Mouse (Mus musculus): ENCODE data around the gene Stc2.

The Stc2 gene

GRCm38 (mm10) chr11:31366827-31367226 is 3.0 kb downstream of the Stc2 start:
- in situ Hi-C loops (cut with MboI, MseI), result no loop called here

GRCm38 (mm10) chr11:31366421-31366820 is 3.5 kb downstream of the Stc2 start:
- in situ Hi-C loops (cut with MboI, MseI), result no loop called here

- in situ Hi-C loops (cut with MboI, MseI), result no loop called here
Observed at GRCm38 (mm10) chr11:31365981-31366380, 3.9 kb downstream of the Stc2 start.

- in situ Hi-C loops (cut with MboI, MseI), result no loop called here
Observed at GRCm38 (mm10) chr11:31365280-31365679, 4.6 kb downstream of the Stc2 start.

- in situ Hi-C loops (cut with MboI, MseI), result no loop called here
Observed at GRCm38 (mm10) chr11:31362856-31363255, 7.0 kb downstream of the Stc2 start.

- in situ Hi-C loops (cut with MboI, MseI), result no loop called here
Observed at GRCm38 (mm10) chr11:31362330-31362729, 7.5 kb downstream of the Stc2 start.

GRCm38 (mm10) chr11:31361047-31361446 is 8.8 kb downstream of the Stc2 start:
- in situ Hi-C loops (cut with MboI, MseI), result no loop called here

GRCm38 (mm10) chr11:31359283-31359902 is 10.5 kb downstream of the Stc2 start:
- in situ Hi-C loops (cut with MboI, MseI), result no loop called here

- in situ Hi-C loops (cut with MboI, MseI), result no loop called here
Observed at GRCm38 (mm10) chr11:31358453-31358852, 11.4 kb downstream of the Stc2 start.

- in situ Hi-C loops (cut with MboI, MseI), result no loop called here
Observed at GRCm38 (mm10) chr11:31356866-31357265, 13.0 kb downstream of the Stc2 start.

- in situ Hi-C loops (cut with MboI, MseI), result no loop called here
Observed at GRCm38 (mm10) chr11:31355737-31356136, 14.1 kb downstream of the Stc2 start.

- in situ Hi-C loops (cut with MboI, MseI), result no loop called here
Observed at GRCm38 (mm10) chr11:31354514-31354913, 15.4 kb downstream of the Stc2 start.

Data from regulatory T cell (primary cell).